Mouse (Mus musculus) spleen, adult 2 months (tissue): Measurements from ENCODE around the gene A030014E15Rik.
"Not testable (repeated sequence)": the region's sequence is repeated elsewhere in the genome, so short reads cannot be mapped to it uniquely, and the experiment has no call there.

Experiments used
- CTCF ChIP-seq: fragments of 200-500 bp; IDR thresholded peaks from 2 replicates; pipeline ENCODE4 v1.5.1; 2011; ENCODE audit warnings: mild to moderate bottlenecking, inconsistent platforms; ENCODE audit not compliant: insufficient read depth, insufficient read length, insufficient replicate concordance; ENCODE audit errors: extremely low read depth
- POLR2A ChIP-seq: fragments of 200-500 bp; IDR thresholded peaks from 2 replicates; pipeline ENCODE4 v1.6.1; 2011; ENCODE audit warnings: low read depth, low read length, inconsistent platforms

DNA sequence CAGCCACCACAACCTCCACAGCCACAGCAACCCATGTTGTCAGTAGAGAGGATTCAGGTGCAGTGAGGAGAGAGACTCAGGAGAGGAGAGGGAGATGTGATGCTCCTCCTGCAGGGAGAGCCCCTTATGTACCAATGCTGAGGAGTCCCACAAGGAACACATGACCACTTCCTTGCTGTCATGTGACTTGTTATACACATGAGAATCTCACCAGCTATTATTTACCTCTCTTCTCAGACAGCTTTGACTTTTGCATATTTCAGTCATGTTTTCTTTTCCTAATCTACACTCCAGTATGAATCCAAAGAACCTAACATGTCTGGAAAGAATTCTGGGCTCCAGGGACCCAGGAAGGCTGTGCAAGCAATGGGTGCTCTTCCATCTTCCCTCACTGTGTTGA, 31.2 kb downstream of the A030014E15Rik start, which contains the start of gene Gm7544:
- TF ChIP-seq POLR2A, CTCF: not testable (repeated sequence)
